8 mouse cellular contexts compared by ENCODE assay signal in genomic region chr1:118320696-118321095, GRCm38 (mm10). TPM values are rescaled to one million over a fixed set of nuclear protein-coding genes. Genes with fewer than 3 reads are reported as not detected.
A peak's percentile ranks its signal among the peaks of the same experiment; 100 is the strongest.
DNase-seq lines count a peak whose midpoint lies in the region; ATAC-seq lines count a peak whose summit lies in the region.

No protein-coding gene starts in this region.

- ATAC-seq in forebrain, embryonic 11.5 days (replicated peaks; ENCODE audit: low FRiP score): peak; percentile 0; the same call in 1 of the 2 replicates
- no peak for ATAC-seq in forebrain, embryonic 16.5 days
- ATAC-seq in activated CD4-positive, CD25-positive, alpha-beta regulatory T cell, adult 4 months: no peak
- ATAC-seq in heart, embryonic 11.5 days (replicated peaks; ENCODE audit: insufficient number of reproducible peaks, low FRiP score, low TSS enrichment): no peak

- no peaks in the 10 kb centered on the region; the same call in 1 of the 2 replicates for H3K36me3 ChIP-seq in forebrain, embryonic 11.5 days (ENCODE audit: control insufficient read depth, insufficient read depth, low read length)
- peaks cover 6% of the 10 kb centered on the region; the same call in 1 of the 2 replicates for H3K36me3 ChIP-seq in forebrain, embryonic 16.5 days (ENCODE audit: control insufficient read depth, insufficient read depth)
- H3K36me3 ChIP-seq in heart, embryonic 11.5 days (ENCODE audit: control insufficient read depth, insufficient read depth, low read length): peaks cover 8% of the 10 kb centered on the region; the same call in 1 of the 2 replicates

- H3K9me3 ChIP-seq in forebrain, embryonic 11.5 days (ENCODE audit: control insufficient read depth, low read length): no peaks in the 10 kb centered on the region
- H3K9me3 ChIP-seq in forebrain, embryonic 16.5 days (ENCODE audit: control insufficient read depth, low read length): no peaks in the 10 kb centered on the region
- H3K9me3 ChIP-seq in heart, embryonic 11.5 days (replicated peaks; ENCODE audit: control insufficient read depth, low read length): no peaks in the 10 kb centered on the region

- no peak overlapping the region for H3K27ac ChIP-seq in forebrain, embryonic 11.5 days (ENCODE audit: low read depth, low read length)
- H3K27ac ChIP-seq in forebrain, embryonic 16.5 days (ENCODE audit: low read length): no peak overlapping the region
- no peak overlapping the region for H3K27ac ChIP-seq in heart, embryonic 11.5 days (ENCODE audit: low read depth, low read length)

- no peak overlapping the region for H3K9ac ChIP-seq in forebrain, embryonic 11.5 days (ENCODE audit: low read length)
- H3K9ac ChIP-seq in forebrain, embryonic 16.5 days (replicated peaks; ENCODE audit: low read depth, low read length): no peak overlapping the region
- H3K9ac ChIP-seq in heart, embryonic 11.5 days (ENCODE audit: low read depth, low read length): no peak overlapping the region

- DNase-seq in forebrain, embryonic 11.5 days (ENCODE audit: low spot score): peak; percentile 54
- DNase-seq in right cerebral cortex, postnatal 14 days: peak; percentile 27
- no peak for DNase-seq in right cerebral cortex, adult 18-20 months
- DNase-seq in cerebellum, postnatal 36 days: peak; percentile 20 to 30
- DNase-seq in lung, postnatal 14 days: peak; percentile 43

- 69% methylated on average over 2 of the region's 2 CpGs for WGBS in forebrain, embryonic 11.5 days
- 74% methylated on average over 2 of the region's 2 CpGs for WGBS in forebrain, embryonic 16.5 days
- whole genome bisulfite sequencing in heart, embryonic 11.5 days (ENCODE audit: insufficient replicate concordance): 63% methylated on average over 2 of the region's 2 CpGs

- H3K4me1 ChIP-seq in forebrain, embryonic 11.5 days (replicated peaks; ENCODE audit: control insufficient read depth, insufficient read depth, low read length): no peaks in the 10 kb centered on the region; the same call in 1 of the 2 replicates
- peaks cover 11% of the 10 kb centered on the region for H3K4me1 ChIP-seq in forebrain, embryonic 16.5 days (replicated peaks; ENCODE audit: control insufficient read depth, insufficient read depth, low read length)
- H3K4me1 ChIP-seq in heart, embryonic 11.5 days (ENCODE audit: control insufficient read depth, insufficient read depth, low read length): peaks cover 8% of the 10 kb centered on the region

- no peak overlapping the region for H3K4me3 ChIP-seq in forebrain, embryonic 11.5 days (ENCODE audit: low read depth, low read length)
- H3K4me3 ChIP-seq in forebrain, embryonic 16.5 days (replicated peaks; ENCODE audit: low read length): no peak overlapping the region
- H3K4me3 ChIP-seq in heart, embryonic 11.5 days (ENCODE audit: low read depth, low read length): no peak overlapping the region

- no peaks in the 10 kb centered on the region for H3K27me3 ChIP-seq in forebrain, embryonic 11.5 days (ENCODE audit: control insufficient read depth, insufficient read depth, low read length)
- peaks cover 3% of the 10 kb centered on the region; the same call in 1 of the 2 replicates for H3K27me3 ChIP-seq in forebrain, embryonic 16.5 days (replicated peaks; ENCODE audit: control insufficient read depth, insufficient read depth, low read length)
- no peaks in the 10 kb centered on the region for H3K27me3 ChIP-seq in heart, embryonic 11.5 days (ENCODE audit: control insufficient read depth, insufficient read depth, low read length)

- no peak overlapping the region for H3K4me2 ChIP-seq in forebrain, embryonic 11.5 days (ENCODE audit: low read depth, low read length, severe bottlenecking)
- no peak overlapping the region for H3K4me2 ChIP-seq in forebrain, embryonic 16.5 days (ENCODE audit: low read length)
- H3K4me2 ChIP-seq in heart, embryonic 11.5 days: no peak overlapping the region

RNA-seq across cellular contexts. Expression of gene Nifk, which starts 0.9 kb away (rescaled TPM):
- 87.3 and 92.5 TPM in 2 replicates for polyA plus RNA-seq in forebrain, embryonic 11.5 days (2014; fragmentation: Nextera tagmentation; extraction: Ambion mirVana)
- polyA plus RNA-seq in forebrain, embryonic 16.5 days (2015; fragmentation: Nextera tagmentation; extraction: Ambion mirVana): 76.1 and 80.8 TPM in 2 replicates
- 10 to 100 TPM; 50.2 to 58.8 TPM for polyA plus RNA-seq in activated CD4-positive, CD25-positive, alpha-beta regulatory T cell, adult 4 months (2017; shearing (Covaris generic))
- 56.7 and 62.7 TPM in 2 replicates for polyA plus RNA-seq in heart, embryonic 11.5 days (2014; fragmentation: Nextera tagmentation; extraction: Ambion mirVana)

RNA-seq across cellular contexts. Expression of gene Tsn, which starts 9.2 kb away (rescaled TPM):
- polyA plus RNA-seq in forebrain, embryonic 11.5 days (2014; fragmentation: Nextera tagmentation; extraction: Ambion mirVana): 388 TPM in 2 replicates
- 462 and 509 TPM in 2 replicates for polyA plus RNA-seq in forebrain, embryonic 16.5 days (2015; fragmentation: Nextera tagmentation; extraction: Ambion mirVana)
- 100 to 1,000 TPM; 221 to 249 TPM for polyA plus RNA-seq in activated CD4-positive, CD25-positive, alpha-beta regulatory T cell, adult 4 months (2017; shearing (Covaris generic))
- 225 and 226 TPM in 2 replicates for polyA plus RNA-seq in heart, embryonic 11.5 days (2014; fragmentation: Nextera tagmentation; extraction: Ambion mirVana)
